Mouse (Mus musculus) lung, postnatal 0 days (tissue): ENCODE results near the gene Robo1.

Experiments
- CTCF ChIP-seq: IDR thresholded peaks from 2 replicates; pipeline ENCODE4 v1.5.1; 2016; ENCODE audit warnings: antibody characterized with exemption, mild to moderate bottlenecking
- EP300 ChIP-seq: IDR thresholded peaks from 2 replicates; pipeline ENCODE4 v1.6.1; 2016; ENCODE audit warnings: antibody characterized with exemption, mild to moderate bottlenecking, control low read depth

- TF ChIP-seq CTCF (no peak), EP300 (no peak)
Observed at GRCm38 (mm10) chr16:73038552-73038951, 730.4 kb downstream of the Robo1 start.
